Mouse (Mus musculus) liver, embryonic 16.5 days (tissue): Measurements from ENCODE around the gene Pik3r1. TPM values are rescaled to one million over a fixed set of nuclear protein-coding genes. Genes with fewer than 3 reads are reported as not detected.

Experiments
- ATAC-seq: fragments of 200-750 bp; cut with Nextera tagmentation; 2 replicates; pipeline ENCODE4 v1.8.0; 2017; ENCODE audit warnings: low read depth, mild to moderate bottlenecking, moderate number of reproducible peaks, moderate library complexity
- H3K27ac ChIP-seq: fragments of 300-500 bp; sonication (generic); 2 replicates; pipeline ENCODE4 v1.5.1; 2014; ENCODE audit warnings: mild to moderate bottlenecking, low read length
- H3K27me3 ChIP-seq: fragments of 300-500 bp; sonication (generic); 2 replicates; pipeline ENCODE4 v1.6.1; 2014; ENCODE audit warnings: low read depth, low read length, mixed read lengths; ENCODE audit not compliant: control insufficient read depth, insufficient read depth
- H3K36me3 ChIP-seq: fragments of 300-500 bp; sonication (generic); 2 replicates; pipeline ENCODE4 v1.6.1; 2014; ENCODE audit warnings: mild to moderate bottlenecking; ENCODE audit not compliant: control insufficient read depth, insufficient read depth
- H3K4me1 ChIP-seq: fragments of 300-500 bp; sonication (generic); 2 replicates; pipeline ENCODE4 v1.6.1; 2014; ENCODE audit warnings: low read depth, low read length, mixed read lengths; ENCODE audit not compliant: control insufficient read depth
- H3K4me2 ChIP-seq: fragments of 300-500 bp; sonication (generic); 2 replicates; pipeline ENCODE4 v1.6.1; 2014; ENCODE audit warnings: low read depth, low read length, mixed read lengths
- H3K4me3 ChIP-seq: fragments of 300-500 bp; sonication (generic); 2 replicates; pipeline ENCODE4 v1.5.1; 2014; ENCODE audit warnings: low read depth, mild to moderate bottlenecking, low read length
- H3K9ac ChIP-seq: fragments of 300-500 bp; sonication (generic); 2 replicates; pipeline ENCODE4 v1.6.1; 2014; ENCODE audit warnings: low read depth, low read length
- H3K9me3 ChIP-seq: fragments of 300-500 bp; sonication (generic); replicated peaks from 2 replicates; pipeline ENCODE4 v1.6.1; 2016; ENCODE audit warnings: low read length; ENCODE audit not compliant: control insufficient read depth
- WGBS: fragments of 180-500 bp; shearing (Covaris S2); extraction: QIAGEN DNeasy Blood & Tissue Kit; methylation state at CpG from one replicate; pipeline ENCODE4 v1.1.7; 2014; ENCODE audit not compliant: insufficient replicate concordance; 5-methylcytosine and 5-hydroxymethylcytosine counted together
- polyA plus RNA-seq: library from polyadenylated mRNA; unstranded; fragments of >200 nt; fragmentation: Nextera tagmentation; extraction: Ambion mirVana; gene quantifications from 2 replicates; pipeline ENCODE4 v1.2.1, GENCODE M21; 2015

The Pik3r1 gene
- polyA plus RNA-seq, 1 experiment from 2014 or later = 18.6 TPM

- Histone ChIP-seq H3K9ac (no peak overlapping the region), H3K36me3 (no peaks in the 10 kb centered on the region), H3K4me1 (peaks cover 18% of the 10 kb centered on the region), H3K27me3 (no peaks in the 10 kb centered on the region), H3K27ac (no peak overlapping the region), H3K4me2 (no peak overlapping the region), H3K4me3 (no peak overlapping the region), H3K9me3 (no peaks in the 10 kb centered on the region)
- ATAC-seq = no peak
Observed at GRCm38 (mm10) chr13:101771071-101771470, 3.1 kb upstream of the Pik3r1 start.

GRCm38 (mm10) chr13:101769955-101770354 lies 1.9 kb upstream of the Pik3r1 start:
- no peak for ATAC-seq
- no peak overlapping the region for H3K27ac ChIP-seq
- H3K9ac ChIP-seq = no peak overlapping the region
- peaks cover 27% of the 10 kb centered on the region for H3K4me1 ChIP-seq
- no peak overlapping the region for H3K4me3 ChIP-seq
- H3K27me3 ChIP-seq = no peaks in the 10 kb centered on the region
- WGBS = 56% methylated on average over 4 of the region's 4 CpGs
- H3K36me3 ChIP-seq = no peaks in the 10 kb centered on the region
- no peak overlapping the region for H3K4me2 ChIP-seq
- H3K9me3 ChIP-seq = no peaks in the 10 kb centered on the region

DNA sequence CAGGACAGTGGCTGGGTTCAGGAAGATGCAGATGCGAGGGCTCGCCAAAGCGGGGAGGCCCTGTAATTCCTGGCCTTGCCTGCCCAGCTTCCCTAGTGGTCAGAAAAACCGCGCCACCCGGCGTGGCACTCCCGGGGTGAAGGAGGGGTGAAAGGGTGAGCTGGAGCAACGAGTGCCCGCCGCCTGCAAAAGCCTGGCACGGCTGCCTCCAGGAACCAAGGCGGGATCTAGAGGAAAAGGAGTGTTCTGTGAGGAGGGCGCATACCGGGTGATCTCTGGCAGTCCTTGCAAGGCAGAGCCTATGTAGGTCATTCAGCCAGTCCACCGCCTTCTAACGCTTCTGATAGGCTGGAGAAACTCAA lies 594 bp upstream of the Pik3r1 start:
- H3K4me2 ChIP-seq = peak overlapping the region; percentile 99
- peak overlapping the region; percentile 82 for H3K9ac ChIP-seq
- peak; percentile 9 for ATAC-seq
- no peaks in the 10 kb centered on the region for H3K36me3 ChIP-seq
- H3K27me3 ChIP-seq = no peaks in the 10 kb centered on the region
- peak overlapping the region; percentile 81 for H3K27ac ChIP-seq
- H3K9me3 ChIP-seq = no peaks in the 10 kb centered on the region
- 1% methylated on average over 17 of the region's 17 CpGs for WGBS
- peaks cover 32% of the 10 kb centered on the region for H3K4me1 ChIP-seq
- H3K4me3 ChIP-seq = peak overlapping the region; percentile 88

GRCm38 (mm10) chr13:101767013-101767808 lies 806 bp downstream of the Pik3r1 start:
- ATAC-seq = peak; percentile 4; the same call in 1 of the 2 replicates
- WGBS = under 1% methylated on average over 60 of the region's 60 CpGs
- H3K4me3 ChIP-seq = peak overlapping the region; percentile 88
- peak overlapping the region; percentile 92 for H3K27ac ChIP-seq
- no peaks in the 10 kb centered on the region for H3K27me3 ChIP-seq
- H3K36me3 ChIP-seq = no peaks in the 10 kb centered on the region
- peak overlapping the region; percentile 99 for H3K4me2 ChIP-seq
- H3K4me1 ChIP-seq = peaks cover 45% of the 10 kb centered on the region
- H3K9me3 ChIP-seq = no peaks in the 10 kb centered on the region
- H3K9ac ChIP-seq = peak overlapping the region; percentile 93

DNA sequence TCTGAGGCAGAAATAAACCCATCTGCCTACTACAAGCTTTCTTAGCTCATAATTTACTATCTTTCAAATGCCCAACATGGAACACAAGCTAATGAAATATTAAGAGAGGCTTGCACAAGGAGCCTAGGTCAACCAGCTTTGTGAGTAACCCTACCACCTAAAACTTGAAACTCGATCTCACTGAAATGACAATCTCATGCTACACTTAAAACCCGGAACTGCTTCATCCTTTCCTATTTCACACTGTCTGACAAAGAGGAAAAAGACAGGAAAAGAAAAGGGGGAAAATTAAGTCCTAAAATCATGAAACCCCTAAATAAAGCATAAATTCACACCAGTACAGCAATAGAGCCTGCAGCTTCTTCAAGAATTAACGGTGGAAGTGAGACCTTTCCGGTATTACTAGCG lies 1.4 kb downstream of the Pik3r1 start:
- Histone ChIP-seq H3K9me3 (no peaks in the 10 kb centered on the region), H3K4me3 (peak overlapping the region; percentile 88), H3K27me3 (no peaks in the 10 kb centered on the region), H3K4me1 (peaks cover 50% of the 10 kb centered on the region), H3K27ac (peak overlapping the region; percentile 92), H3K9ac (peak overlapping the region; percentile 93), H3K36me3 (no peaks in the 10 kb centered on the region), H3K4me2 (peak overlapping the region; percentile 99)
- under 1% methylated on average over 5 of the region's 5 CpGs for WGBS
- ATAC-seq = no peak

DNA sequence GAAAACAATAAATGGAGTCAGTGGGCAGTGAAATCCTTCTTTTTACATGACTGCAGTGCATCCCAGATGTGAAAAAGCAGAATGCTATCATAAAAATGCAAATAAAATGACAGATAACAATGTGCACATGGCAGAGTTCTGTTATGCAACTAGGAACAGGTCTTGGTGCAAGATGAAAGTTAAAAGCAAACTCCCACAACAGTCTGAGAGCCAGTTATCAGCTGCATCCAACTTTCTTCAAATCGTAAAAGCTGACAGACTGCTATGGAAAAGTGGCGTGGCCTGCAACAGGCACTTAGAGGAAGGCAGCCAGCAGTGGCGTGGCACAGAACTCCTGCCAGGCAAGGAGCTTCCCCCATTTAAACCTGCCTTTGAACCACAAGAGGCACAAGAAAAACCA lies 2.0 kb downstream of the Pik3r1 start:
- Histone ChIP-seq H3K9me3 (no peaks in the 10 kb centered on the region), H3K36me3 (no peaks in the 10 kb centered on the region), H3K9ac (peak overlapping the region; percentile 93), H3K27me3 (no peaks in the 10 kb centered on the region), H3K4me3 (peak overlapping the region; percentile 88), H3K4me2 (peak overlapping the region; percentile 99), H3K27ac (no peak overlapping the region), H3K4me1 (peaks cover 56% of the 10 kb centered on the region)
- ATAC-seq = no peak
- 3% methylated on average over 3 of the region's 3 CpGs for WGBS

DNA sequence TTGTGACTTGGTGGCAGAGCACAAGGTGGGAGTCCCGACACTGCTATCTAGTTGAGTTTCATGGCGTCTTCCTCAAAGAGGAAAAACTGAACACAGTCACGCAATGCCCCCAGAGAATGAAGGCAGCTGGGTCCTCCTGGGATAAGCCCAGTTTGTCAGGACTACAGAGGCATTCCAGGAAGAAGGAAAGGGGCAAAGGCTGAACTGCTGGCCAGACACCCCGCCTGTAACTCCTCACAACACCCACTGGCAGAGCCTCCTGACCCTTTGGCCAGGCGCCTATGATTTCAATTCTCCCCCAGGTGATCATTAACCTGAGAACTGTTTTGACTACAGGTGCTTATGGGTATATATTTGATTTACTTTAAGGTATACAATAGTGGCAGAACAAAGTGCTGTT lies 3.9 kb downstream of the Pik3r1 start:
- Histone ChIP-seq H3K27ac (peak overlapping the region; percentile 82), H3K4me1 (peaks cover 67% of the 10 kb centered on the region), H3K36me3 (no peaks in the 10 kb centered on the region), H3K4me3 (peak overlapping the region; percentile 22; the same call in 1 of the 2 replicates), H3K9me3 (no peaks in the 10 kb centered on the region), H3K4me2 (peak overlapping the region; percentile 43), H3K27me3 (no peaks in the 10 kb centered on the region), H3K9ac (peak overlapping the region; percentile 25; the same call in 1 of the 2 replicates)
- no peak for ATAC-seq
- 62% methylated on average over 5 of the region's 5 CpGs for WGBS

GRCm38 (mm10) chr13:101763676-101764075 lies 4.3 kb downstream of the Pik3r1 start:
- peak overlapping the region; percentile 22; the same call in 1 of the 2 replicates for H3K4me3 ChIP-seq
- H3K4me1 ChIP-seq = peaks cover 68% of the 10 kb centered on the region
- no peaks in the 10 kb centered on the region for H3K9me3 ChIP-seq
- ATAC-seq = no peak
- peak overlapping the region; percentile 82 for H3K27ac ChIP-seq
- H3K27me3 ChIP-seq = no peaks in the 10 kb centered on the region
- H3K9ac ChIP-seq = peak overlapping the region; percentile 25; the same call in 1 of the 2 replicates
- H3K4me2 ChIP-seq = peak overlapping the region; percentile 43
- H3K36me3 ChIP-seq = no peaks in the 10 kb centered on the region
- 79% methylated on average over 9 of the region's 9 CpGs for WGBS

- Histone ChIP-seq H3K4me1 (peaks cover 71% of the 10 kb centered on the region), H3K4me3 (no peak overlapping the region), H3K9me3 (no peaks in the 10 kb centered on the region), H3K9ac (no peak overlapping the region), H3K27ac (peak overlapping the region; percentile 82), H3K27me3 (no peaks in the 10 kb centered on the region), H3K4me2 (peak overlapping the region; percentile 43; the same call in 1 of the 2 replicates), H3K36me3 (no peaks in the 10 kb centered on the region)
- ATAC-seq = no peak
- WGBS = 55% methylated on average over 5 of the region's 5 CpGs
Observed at GRCm38 (mm10) chr13:101763149-101763548, 4.9 kb downstream of the Pik3r1 start.
